9 mouse cellular contexts compared by ENCODE assay signal in genomic region chr4:138537210-138538083, GRCm38 (mm10).
A peak's percentile ranks its signal among the peaks of the same experiment; 100 is the strongest.
DNase-seq lines count a peak whose midpoint lies in the region; ATAC-seq lines count a peak whose summit lies in the region.
"Had no signal": no experiment of that assay in that cellular context is flagged by ENCODE, and none has a peak within 500 bp of the region (broad histone marks: within the 10 kb centered on the region; RNA-seq: fewer than 3 reads in every experiment).

No protein-coding gene starts in this region.

- WGBS in hindbrain, embryonic 16.5 days, result 23% methylated on average over 10 of the region's 10 CpGs
- 26% methylated on average over 10 of the region's 10 CpGs for WGBS in heart, embryonic 11.5 days (ENCODE audit: insufficient replicate concordance)
- WGBS in intestine, embryonic 16.5 days, result 30% methylated on average over 10 of the region's 10 CpGs

- peak; percentile 76 for DNase-seq in layer of hippocampus, adult 11-12 months (ENCODE audit: low spot score)
- no peak for DNase-seq in layer of hippocampus, adult 9-10 months (ENCODE audit: low spot score)
- peak; percentile 49 for DNase-seq in embryo, embryonic 11 days
- peak; percentile 90 for DNase-seq in left cerebral cortex, postnatal 4 days
- DNase-seq in right cerebral cortex, postnatal 10 days (ENCODE audit: low spot score in 2 of 2), result peak; percentile 91 to 94

- no peak overlapping the region for H3K4me2 ChIP-seq in hindbrain, embryonic 16.5 days (ENCODE audit: low read length)
- H3K4me2 ChIP-seq in heart, embryonic 11.5 days, result no peak overlapping the region
- H3K4me2 ChIP-seq in intestine, embryonic 16.5 days (ENCODE audit: low read depth, low read length), result no peak overlapping the region
- H3K4me2 ChIP-seq: lung, embryonic 15.5 days had no signal

- H3K4me1 ChIP-seq in hindbrain, embryonic 16.5 days (ENCODE audit: control insufficient read depth, insufficient read depth, low read depth, low read length), result peaks cover 14% of the 10 kb centered on the region
- no peaks in the 10 kb centered on the region for H3K4me1 ChIP-seq in heart, embryonic 11.5 days (ENCODE audit: control insufficient read depth, insufficient read depth, low read length)
- 0 out of 2 replicates have a peak, but pooled peaks cover 3% of the 10 kb centered on the region for H3K4me1 ChIP-seq in intestine, embryonic 16.5 days (ENCODE audit: control insufficient read depth, insufficient read depth, low read length)

- H3K27me3 ChIP-seq in hindbrain, embryonic 16.5 days (replicated peaks; ENCODE audit: control insufficient read depth, insufficient read depth, low read length), result no peaks in the 10 kb centered on the region
- H3K27me3 ChIP-seq in heart, embryonic 11.5 days (ENCODE audit: control insufficient read depth, insufficient read depth, low read length), result peaks cover 9% of the 10 kb centered on the region; the same call in 1 of the 2 replicates
- H3K27me3 ChIP-seq in intestine, embryonic 16.5 days (replicated peaks; ENCODE audit: control insufficient read depth, insufficient read depth, low read length), result no peaks in the 10 kb centered on the region

- no peak overlapping the region for H3K4me3 ChIP-seq in hindbrain, embryonic 16.5 days (ENCODE audit: low read length)
- H3K4me3 ChIP-seq in heart, embryonic 11.5 days (ENCODE audit: low read depth, low read length), result no peak overlapping the region
- H3K4me3 ChIP-seq in intestine, embryonic 16.5 days (ENCODE audit: low read length), result no peak overlapping the region
- H3K4me3 ChIP-seq: lung, embryonic 15.5 days had no signal

- no peaks in the 10 kb centered on the region for H3K9me3 ChIP-seq in hindbrain, embryonic 16.5 days (ENCODE audit: control insufficient read depth, low read length)
- peaks cover 5% of the 10 kb centered on the region; the same call in 1 of the 2 replicates for H3K9me3 ChIP-seq in heart, embryonic 11.5 days (replicated peaks; ENCODE audit: control insufficient read depth, low read length)
- H3K9me3 ChIP-seq in intestine, embryonic 16.5 days (ENCODE audit: control insufficient read depth, low read length), result 0 out of 2 replicates have a peak, but pooled peaks cover 2% of the 10 kb centered on the region
- H3K9me3 ChIP-seq: lung, embryonic 15.5 days had no signal

- ATAC-seq in hindbrain, embryonic 16.5 days, result peak; percentile 74
- ATAC-seq in heart, embryonic 11.5 days (replicated peaks; ENCODE audit: insufficient number of reproducible peaks, low FRiP score, low TSS enrichment), result no peak
- ATAC-seq in intestine, embryonic 16.5 days, result no peak

- no peaks in the 10 kb centered on the region for H3K36me3 ChIP-seq in hindbrain, embryonic 16.5 days (ENCODE audit: control insufficient read depth, insufficient read depth, low read length)
- H3K36me3 ChIP-seq in heart, embryonic 11.5 days (ENCODE audit: control insufficient read depth, insufficient read depth, low read length), result no peaks in the 10 kb centered on the region
- no peaks in the 10 kb centered on the region for H3K36me3 ChIP-seq in intestine, embryonic 16.5 days (ENCODE audit: control insufficient read depth, insufficient read depth, low read length)
- H3K36me3 ChIP-seq: lung, embryonic 15.5 days had no signal

- intact Hi-C loops in left cerebral cortex, postnatal 4 days (cut with DNase I), result no loop called here

- H3K9ac ChIP-seq in hindbrain, embryonic 16.5 days (ENCODE audit: low read depth, low read length), result no peak overlapping the region
- no peak overlapping the region for H3K9ac ChIP-seq in heart, embryonic 11.5 days (ENCODE audit: low read depth, low read length)
- H3K9ac ChIP-seq in intestine, embryonic 16.5 days (ENCODE audit: low read depth, low read length), result no peak overlapping the region
- H3K9ac ChIP-seq: lung, embryonic 15.5 days had no signal

- H3K27ac ChIP-seq in hindbrain, embryonic 16.5 days (ENCODE audit: low read depth, low read length), result peak overlapping the region; percentile 59
- no peak overlapping the region for H3K27ac ChIP-seq in heart, embryonic 11.5 days (ENCODE audit: low read depth, low read length)
- H3K27ac ChIP-seq in intestine, embryonic 16.5 days (ENCODE audit: low read length), result no peak overlapping the region
- H3K27ac ChIP-seq: lung, embryonic 15.5 days had no signal
